Mouse (Mus musculus) adrenal gland, postnatal 4 days (tissue): ENCODE results near the gene Gsk3a. TPM values are rescaled to one million over a fixed set of nuclear protein-coding genes. Genes with fewer than 3 reads are reported as not detected.
A peak's percentile ranks its signal among the peaks of the same experiment; 100 is the strongest.

Experiments used
- DNase-seq, 2 experiments: peaks; one replicate each; pipeline ENCODE4 v3.0.0; 2021 to 2022; ENCODE audit warnings: low spot score in 2 of 2, mixed read lengths in 2 of 2
- total RNA-seq, 2 experiments: library from RNA; stranded (reverse); gene quantifications; 2 replicates each; pipeline ENCODE4 v1.2.3; 2021

The Gsk3a gene
- total RNA-seq, 2 experiments from 2014 or later = 84.8 to 89.3 TPM

DNA sequence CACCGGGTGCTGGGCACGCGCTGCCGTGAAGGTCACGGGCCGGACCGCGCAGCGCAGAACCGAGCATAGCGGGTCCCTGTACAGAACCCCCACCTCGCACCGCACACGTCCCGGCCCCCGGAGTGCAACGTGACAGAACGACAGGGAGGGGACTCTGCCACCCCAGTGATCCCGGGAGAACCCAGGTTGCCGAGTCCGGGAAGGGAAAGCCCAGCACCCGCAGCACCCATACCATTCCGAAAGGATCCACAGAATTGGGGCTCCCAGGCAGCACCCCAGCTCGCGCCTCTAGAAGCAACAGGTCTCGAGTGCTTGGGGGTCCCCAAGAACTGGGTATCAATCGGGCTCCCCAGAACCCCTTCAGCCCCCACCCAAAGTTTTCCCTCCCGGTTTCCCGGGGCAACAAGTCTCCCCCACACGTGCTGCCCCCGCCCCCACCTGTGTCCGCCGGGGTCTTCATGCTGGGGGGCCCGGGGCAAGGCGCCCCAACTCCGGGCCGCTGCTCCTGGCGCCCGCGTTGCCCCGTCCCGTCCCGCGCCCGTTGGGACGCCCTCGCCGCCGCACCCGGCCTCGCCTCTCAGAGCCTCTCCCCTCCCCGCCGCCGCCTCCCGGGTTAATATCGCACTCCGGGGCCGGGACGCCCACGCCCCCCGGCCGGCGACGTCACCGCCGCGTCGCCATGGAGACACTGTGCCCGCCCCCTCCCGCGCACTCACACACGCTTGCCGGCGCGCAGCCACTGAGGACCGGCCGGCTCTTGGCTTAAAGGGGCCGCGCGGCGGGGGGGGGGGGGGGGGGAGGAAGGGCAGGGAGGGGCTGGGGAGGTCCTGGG, 12.7 kb upstream of the Gsk3a start, which contains the start of gene Erf:
Gene Erf, minus strand, starts transcription at position 621 of the 832 bp plus-strand sequence.
- peak; percentile 92 to 97 for DNase-seq

DNA sequence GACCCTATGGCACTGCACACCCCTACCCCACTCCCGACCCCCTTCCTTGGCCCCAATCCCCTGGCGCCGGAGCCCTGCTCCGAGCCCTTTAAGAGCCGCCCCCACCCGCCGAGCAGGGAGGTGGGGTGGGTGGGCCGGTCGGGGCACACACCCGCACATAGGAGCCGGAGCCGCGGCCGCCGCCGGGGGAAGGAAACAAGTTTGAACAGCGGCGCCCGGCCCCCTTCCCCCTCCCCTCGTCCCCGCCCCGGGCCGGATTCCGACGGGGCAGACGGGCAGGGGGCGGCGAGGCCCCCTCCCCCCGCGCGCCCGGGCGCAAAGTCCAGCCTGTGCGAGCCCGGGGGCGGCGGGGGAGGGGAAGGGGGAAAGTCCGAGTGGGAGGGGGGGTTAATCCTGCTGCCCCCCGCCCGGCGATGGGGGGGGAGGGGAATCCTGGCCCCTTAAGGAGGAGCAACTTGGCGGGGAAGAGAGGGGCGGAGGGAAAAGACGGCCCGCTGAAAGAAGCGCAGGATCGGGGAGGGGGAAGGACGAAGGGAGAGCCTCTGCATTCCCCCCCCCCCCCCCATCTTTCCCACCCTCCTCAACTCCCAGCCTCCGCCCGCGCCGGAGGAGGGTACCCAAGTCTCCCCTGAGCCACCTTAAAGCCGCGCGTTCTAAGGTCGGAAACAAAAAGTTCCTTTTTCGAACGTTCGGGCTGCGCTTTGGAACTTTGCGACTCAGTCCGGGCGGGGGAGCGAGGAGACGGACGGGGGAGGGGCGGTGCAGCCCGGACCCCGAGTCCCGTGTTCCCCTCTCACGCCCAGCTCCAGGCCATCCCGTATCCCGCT, 11.9 kb upstream of the Gsk3a start:
- DNase-seq = peak; percentile 56 to 59

DNA sequence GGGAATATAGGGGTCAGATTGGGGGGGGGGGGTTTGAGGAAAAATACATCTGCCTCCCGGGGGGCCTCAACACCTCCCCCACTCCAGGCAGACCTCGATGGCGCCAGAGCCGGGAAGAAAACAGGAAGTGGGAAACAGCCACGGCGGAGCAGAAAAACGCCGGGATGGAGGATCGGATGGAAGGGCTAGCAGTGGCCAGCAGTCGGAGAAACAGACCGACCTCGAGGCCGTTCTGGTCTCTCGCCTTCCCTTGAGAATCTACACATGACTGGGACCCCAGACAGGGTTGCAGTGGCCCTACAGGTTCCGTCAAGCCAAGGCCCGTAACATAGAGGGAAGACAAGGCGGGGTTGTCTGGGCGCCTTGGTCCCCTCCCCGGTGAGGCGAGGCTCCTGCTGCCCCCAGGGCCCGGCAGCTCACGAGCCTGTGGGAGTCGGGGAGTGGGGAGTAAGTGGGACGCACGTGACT, 11.2 kb upstream of the Gsk3a start:
- no peak for DNase-seq

DNA sequence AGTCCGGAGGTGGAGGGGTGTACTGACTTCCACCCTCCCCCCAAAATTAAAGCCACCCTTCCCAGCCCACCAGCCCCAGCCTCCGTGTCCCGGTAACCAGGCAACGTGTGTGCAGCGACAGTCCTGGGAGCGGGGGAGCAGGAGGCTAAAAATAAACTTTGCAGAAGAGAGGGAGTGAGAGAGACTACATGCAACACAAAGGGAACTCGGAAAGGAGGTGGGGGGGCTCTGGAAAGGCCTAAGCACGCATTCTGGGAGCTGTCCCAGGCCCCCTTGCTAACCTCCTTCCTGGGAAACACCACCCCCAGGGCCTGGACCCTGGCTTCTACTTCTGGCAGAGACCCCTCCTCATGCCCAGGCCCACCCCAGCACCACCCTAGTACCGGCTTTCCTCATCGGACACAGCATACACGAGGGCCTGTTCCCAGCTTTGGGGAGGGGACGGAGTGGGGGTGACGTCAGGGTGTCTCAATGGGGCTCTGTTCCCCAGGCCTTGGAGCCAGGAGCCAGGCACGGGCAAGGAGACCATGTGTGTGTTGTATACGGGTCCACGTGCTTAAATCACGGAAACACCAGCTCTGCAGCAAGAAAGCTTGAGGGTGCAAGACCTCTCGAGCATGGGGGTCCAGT, 10.5 kb upstream of the Gsk3a start:
- DNase-seq = no peak

DNA sequence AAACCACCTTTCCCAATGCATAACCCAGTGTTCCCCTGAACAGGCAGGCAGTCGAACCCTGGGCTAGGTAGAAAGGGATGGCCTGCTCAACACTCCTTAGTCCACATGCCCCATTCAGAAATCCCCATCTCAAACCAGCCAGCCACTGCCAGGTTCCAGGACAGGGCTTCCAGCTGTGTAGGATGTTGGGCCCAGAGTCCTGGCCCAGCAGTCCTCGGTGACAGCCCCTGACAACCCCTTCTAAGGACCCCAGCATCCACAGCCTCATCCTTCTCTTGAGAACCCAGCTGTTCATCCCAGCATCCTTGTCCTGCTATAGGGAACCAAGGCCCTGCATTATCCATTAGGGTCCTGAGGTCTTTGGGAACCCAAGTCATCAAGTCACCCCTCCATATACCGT, 9.8 kb upstream of the Gsk3a start:
- no peak for DNase-seq

DNA sequence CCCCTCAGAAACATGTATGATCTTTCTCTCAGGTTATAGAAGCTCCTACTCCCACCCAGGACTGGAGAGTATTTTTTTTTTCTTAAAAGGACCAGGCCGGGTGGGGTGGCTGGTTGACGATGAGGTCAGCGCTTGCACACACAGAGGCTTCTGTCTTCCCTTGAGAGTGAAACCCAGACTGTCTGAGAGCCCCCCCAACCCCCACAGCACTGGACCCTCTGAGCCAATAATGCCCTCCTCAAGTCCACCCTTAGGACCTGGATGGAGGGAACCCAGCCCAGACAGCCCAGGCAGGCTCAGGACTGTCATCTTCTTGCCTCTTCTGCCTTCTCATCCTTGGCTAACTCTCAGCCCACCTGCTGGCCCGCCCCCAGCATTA, 9.1 kb upstream of the Gsk3a start:
- no peak for DNase-seq

DNA sequence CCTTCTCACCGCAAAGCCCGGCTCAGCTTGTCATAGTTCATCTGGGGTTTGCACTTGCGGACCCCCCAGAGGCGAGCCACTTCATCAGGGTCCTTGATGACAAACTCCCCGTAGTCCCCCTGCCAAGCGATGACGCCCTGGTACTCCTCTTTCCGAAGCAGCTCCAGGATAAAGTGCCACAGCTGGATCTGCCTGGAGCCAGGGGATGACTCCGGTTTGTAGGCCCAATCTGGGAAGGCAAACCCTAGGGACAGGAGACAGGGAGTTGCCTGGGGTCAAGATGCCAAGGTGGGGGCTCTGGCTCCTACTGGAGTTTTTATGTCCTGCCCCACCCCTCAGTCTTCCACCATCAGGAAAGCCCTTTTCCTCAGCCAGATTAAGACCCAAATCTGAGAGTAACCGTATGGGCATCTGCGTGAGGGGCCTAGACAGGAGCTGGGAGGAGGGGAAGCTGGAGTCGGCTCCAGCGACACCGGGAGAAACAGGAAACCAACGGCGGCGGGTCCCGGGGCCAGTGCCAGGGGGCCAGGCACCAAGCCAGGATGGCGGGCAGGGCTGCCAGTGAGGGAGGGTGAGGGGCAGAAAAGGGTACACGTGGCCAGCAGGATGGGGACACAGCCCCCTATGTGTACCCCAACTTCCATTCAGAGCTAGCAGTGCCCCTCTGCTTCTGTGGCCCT, 8.6 kb upstream of the Gsk3a start:
- DNase-seq = no peak

DNA sequence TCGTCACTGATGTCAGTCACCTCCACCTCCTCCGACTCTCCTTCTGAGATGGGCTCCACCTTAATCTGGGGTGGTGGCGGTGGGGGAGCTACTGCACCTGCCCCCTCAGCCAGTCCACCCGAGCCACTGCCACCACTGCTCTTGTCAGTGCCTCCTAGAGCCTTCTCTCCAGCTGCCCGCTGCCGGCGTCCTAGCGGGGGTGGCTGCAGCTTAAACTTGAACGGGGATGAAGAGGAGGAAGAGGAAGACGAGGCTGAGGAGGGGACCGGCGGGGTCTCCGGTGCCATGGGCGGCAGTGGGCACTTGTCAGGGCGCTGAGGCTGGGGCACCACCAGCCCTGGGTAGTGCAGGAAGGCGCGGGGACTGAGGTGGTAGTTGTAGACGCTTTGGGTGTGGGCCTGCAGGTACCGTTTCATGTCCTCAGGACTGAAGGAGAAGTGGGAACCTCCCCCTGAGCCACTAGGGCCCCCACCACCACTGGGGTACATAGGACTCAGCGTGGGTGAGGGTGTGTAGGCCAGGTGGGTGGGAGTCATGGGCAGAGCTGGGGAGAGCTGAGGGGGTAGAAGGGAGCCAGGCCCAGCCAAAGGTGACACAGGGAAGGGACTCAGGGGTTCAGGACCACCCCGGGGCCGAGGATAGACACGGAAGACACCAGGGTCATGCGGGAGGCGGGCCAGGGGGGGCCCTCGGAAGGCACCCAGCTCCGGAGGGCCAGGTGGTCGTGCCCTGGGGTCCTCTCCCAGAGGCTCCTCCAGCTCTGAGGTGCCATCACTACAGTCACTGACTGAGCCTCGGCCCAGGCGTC, 7.1 kb upstream of the Gsk3a start:
- no peak for DNase-seq

DNA sequence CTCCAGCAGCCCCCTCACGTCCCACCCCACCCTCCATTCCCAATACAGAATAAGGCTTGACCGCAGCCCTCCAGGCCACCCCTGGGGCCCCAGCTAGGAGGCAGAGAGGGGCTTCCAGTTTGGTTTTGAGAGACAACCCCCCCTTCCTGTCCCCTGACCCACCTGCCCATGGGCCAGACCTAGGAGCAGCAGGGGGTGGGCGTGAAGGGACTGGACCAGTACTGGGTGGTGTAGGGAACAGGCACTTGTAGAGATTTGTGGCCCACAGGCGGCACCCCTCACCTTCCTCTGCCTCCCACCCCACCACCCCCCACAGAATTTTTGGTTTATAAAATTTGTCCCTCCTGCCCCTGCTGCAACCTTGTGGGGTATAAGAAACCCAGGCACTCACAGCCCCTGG, 5.7 kb upstream of the Gsk3a start:
- no peak for DNase-seq

DNA sequence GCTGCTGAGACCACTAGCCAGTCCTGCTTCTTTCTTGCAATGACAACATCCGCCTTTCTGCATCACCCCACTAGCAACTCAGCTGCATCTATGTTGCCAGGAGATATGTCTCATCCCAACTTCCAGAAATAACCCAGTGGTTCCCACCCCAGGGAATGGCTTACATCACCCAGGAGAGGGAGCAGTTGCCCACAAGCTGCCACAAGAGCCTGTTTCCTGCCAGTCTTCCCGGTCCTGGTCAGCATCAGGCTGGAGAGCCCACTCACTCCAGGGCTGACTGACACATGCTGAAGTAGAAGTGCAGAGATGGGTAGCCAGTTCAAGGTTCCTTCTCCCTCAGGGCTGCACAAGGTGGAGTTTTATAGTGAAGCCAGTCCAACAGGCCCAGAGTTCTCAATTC, 3.4 kb upstream of the Gsk3a start:
- DNase-seq = no peak

DNA sequence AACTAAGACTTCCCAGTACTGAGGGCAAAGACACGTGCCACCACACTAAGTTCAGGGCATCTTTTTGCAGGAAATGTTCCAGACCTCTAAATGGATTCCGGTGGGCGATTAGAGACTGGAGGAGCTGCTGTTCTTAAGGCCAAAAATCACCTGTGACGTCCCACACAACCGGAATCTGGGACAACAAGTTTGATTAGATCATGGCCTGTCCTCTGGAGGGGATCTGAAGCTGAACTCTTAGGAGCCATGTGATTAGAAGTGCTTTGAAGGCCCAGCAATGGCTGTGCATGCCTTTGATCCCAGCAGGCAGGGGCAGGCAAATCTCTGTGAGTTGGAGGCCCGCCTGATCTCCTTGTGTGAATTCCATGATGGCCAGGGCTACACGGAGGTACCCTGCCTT, 3.0 kb upstream of the Gsk3a start:
- no peak for DNase-seq

DNA sequence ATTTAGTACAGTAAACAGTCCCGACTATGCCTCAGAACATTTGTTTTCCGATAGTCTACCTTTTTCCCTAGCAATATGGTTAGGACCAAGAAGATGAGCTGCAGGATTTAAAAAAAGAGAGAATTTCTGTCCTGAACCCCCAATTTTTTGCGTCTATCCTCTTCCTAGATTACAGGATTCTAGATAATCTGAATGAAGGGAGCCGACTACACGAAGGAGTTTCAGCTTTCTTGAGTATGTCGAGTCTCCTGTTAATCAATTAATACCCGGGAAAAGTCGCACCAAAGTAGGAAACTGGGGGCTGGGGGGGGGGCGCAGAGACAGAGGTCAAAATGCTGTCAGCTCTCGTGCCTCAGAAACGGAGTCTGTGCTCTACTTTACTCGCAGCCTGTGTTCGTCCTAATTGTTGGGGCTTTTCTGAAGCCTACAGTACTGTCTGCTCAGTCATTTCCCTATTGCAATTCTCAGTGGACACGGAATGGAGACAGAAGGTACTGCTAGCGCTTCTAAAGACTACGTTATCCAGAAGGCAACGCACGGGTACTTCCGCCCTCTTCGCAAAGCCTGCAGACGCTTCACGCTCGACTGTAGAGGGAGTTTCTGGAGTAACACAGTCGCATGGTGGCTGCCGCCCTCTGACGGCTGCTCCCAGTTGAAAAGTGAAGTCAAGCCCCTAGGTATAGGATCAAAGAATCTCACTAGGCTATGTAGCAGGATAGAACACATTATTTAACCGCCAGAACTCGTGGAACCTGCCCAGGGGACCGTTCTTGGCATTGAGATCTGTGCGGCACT, 1.4 kb upstream of the Gsk3a start:
- DNase-seq = peak; percentile 49 to 63

DNA sequence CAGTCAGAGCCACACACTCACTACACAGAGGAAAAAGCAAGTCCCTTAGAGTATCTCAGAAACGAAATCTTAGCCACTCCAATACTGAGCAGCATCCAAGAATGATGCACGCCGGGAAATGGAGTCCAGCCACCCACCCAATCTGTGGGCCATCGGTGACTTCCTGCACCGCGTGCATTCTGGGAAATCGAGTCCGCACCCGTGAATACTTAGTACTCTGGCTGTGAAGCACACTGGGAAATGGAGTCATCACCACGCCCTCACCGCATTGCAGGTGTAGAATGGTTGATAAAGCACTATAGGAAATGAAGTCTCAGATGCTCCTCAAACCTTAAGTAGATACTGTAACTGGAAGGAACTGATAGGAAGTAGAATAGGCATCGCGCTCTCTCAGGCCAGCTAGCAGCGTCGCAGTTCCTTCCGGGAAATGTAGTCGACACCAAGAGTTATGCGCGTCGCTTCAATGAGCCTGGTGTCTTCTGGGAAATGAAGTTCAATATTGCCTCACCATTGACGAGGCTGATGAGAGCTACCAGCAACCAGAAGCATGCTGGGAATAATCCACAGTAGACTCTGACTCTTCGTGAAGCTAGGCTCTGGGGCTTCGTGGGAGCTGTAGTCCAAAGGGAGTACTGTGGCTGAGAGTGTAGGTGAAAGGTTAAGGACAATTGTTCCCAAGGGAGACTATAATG, 510 bp upstream of the Gsk3a start:
- peak; percentile 57 to 78 for DNase-seq

DNA sequence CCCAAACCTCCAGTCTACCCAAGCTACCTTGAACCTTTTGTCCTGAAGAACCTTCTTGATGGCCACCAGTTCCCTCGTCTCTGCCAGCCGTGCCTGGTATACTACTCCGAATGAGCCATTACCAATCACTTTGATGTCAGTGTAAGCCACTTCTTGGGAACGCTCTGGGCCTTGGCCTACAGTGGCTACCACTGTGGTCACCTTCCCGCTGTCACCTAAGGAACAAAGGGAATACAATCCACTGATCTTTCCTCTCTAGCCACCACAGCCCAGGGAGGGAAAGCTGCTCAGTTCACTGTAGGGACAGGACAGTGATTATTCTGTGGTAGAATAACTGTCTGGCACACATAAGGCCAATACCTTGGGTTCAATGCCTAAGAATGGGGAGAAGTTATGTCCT, 2.1 kb downstream of the Gsk3a start:
- no peak for DNase-seq

DNA sequence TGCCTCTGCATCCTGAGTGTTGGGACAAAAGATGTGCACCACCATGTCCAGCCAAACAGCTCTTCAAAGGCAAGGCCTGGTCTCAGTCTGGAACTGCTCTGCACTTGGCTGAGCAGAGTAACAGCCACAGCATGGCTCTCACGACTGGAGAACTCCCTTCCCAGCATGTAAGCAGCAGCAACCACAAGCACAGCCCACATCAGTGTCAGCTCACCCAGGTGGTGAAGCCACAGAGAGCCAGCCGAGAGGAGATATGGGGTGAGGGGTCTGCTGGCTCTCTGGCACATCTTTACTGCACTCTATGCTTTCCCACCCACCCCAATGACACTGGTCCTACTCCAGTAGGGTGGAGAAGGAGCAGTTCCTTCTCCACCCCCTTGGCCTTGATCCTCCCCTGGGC, 4.6 kb downstream of the Gsk3a start:
- DNase-seq = no peak

DNA sequence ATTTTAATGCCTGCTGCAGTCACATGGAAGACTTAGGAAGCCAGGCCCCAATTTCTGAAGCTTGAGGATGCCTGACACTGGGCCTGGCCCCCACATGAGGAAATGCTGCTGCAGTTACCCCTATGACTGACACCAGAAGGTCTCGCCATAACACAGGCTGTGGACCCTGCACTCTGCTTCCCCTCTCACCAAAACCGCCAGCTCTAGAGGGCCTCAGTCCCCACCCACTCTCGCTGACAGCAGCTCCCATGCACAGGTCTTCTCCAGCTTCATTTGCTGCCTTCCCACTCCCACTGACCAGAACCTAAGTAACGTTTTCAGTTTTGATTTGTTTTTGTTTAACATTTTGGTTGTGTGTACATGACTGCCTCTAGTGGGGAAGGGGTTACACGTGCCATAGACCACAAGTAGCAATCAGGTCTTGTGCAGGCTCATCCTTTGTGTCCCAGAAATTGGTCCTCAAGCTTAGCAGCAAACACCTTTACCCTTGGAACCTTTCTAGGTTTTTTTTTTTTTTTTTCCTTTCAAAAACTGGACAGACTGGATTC, 5.5 kb downstream of the Gsk3a start:
- DNase-seq = no peak

DNA sequence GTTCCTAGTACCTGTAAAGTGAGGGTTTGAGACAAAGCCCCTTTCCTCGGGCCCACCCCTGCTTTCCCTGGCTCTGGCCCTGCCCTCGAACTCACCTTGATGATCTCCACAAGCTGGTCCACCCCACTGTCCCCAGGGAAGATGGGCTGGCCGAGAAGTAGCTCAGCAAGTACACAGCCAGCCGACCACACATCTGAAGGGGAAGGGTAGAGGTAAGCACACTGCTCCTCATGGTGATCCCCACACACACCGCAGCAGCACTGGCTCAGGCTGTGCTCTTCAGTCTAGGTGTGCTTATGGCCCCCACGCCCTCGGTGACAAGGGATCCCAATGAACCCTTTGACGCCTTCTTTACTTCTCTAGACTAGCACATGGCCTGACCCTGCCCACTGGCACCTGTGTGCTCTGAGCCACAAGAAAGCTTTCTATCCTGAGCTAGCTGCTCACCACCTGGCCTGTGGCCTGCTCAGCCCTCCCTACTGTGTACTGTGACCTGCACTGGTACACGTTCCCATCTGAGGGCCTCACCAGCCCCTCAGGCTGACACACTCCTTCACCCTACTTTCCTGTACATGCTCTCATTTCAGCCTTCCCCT, 6.9 kb downstream of the Gsk3a start:
- no peak for DNase-seq
